Mouse (Mus musculus) left cerebral cortex, adult 8-10 months (tissue): ENCODE measurements at regions not wholly inside any gene's neighbourhood (a gene's known extent, or its start where the extent isn't known, plus 50 kb on each side); places are given as distances from the start of the nearest gene placed in this dataset.
"Not testable (repeated sequence)": the region's sequence is repeated elsewhere in the genome, so short reads cannot be mapped to it uniquely, and the experiment has no call there.

Source experiments
- DNase-seq, 2 experiments: peaks; one replicate each; pipeline ENCODE4 v3.0.0; 2022; ENCODE audit warnings: low spot score in 2 of 2

- no peak for DNase-seq
Measured at GRCm38 (mm10) chr2:71597956-71598355, 51.4 kb upstream of the Dlx2 start.

- DNase-seq = no peak
Measured at GRCm38 (mm10) chr2:71598368-71598767, 51.8 kb upstream of the Dlx2 start.

- DNase-seq = peak; percentile 52 to 64
Measured at GRCm38 (mm10) chr2:71598778-71599177, 52.2 kb upstream of the Dlx2 start.

GRCm38 (mm10) chr2:71600213-71600612, 53.7 kb upstream of the Dlx2 start:
- DNase-seq = no peak

GRCm38 (mm10) chr2:71600999-71601398, 54.4 kb upstream of the Dlx2 start:
- no peak for DNase-seq

GRCm38 (mm10) chr2:71603796-71604195, 57.2 kb upstream of the Dlx2 start:
- DNase-seq = not testable (repeated sequence)

- DNase-seq = no peak
Measured at GRCm38 (mm10) chr2:71605606-71606005, 59.1 kb upstream of the Dlx2 start.

- DNase-seq = no peak
Measured at GRCm38 (mm10) chr2:71607087-71607502, 60.5 kb upstream of the Dlx2 start.

- DNase-seq = no peak
Measured at GRCm38 (mm10) chr2:71613216-71613615, 66.7 kb upstream of the Dlx2 start.

- DNase-seq = no peak
Measured at GRCm38 (mm10) chr2:71616526-71616925, 70.0 kb upstream of the Dlx2 start.

- DNase-seq = no peak
Measured at GRCm38 (mm10) chr2:71621458-71621857, 74.9 kb upstream of the Dlx2 start.

GRCm38 (mm10) chr2:71622532-71623099, 76.1 kb upstream of the Dlx2 start:
- no peak for DNase-seq

GRCm38 (mm10) chr2:71623134-71623533, 76.6 kb upstream of the Dlx2 start:
- DNase-seq = no peak

- DNase-seq = peak in 1 of 2 experiments; percentile 77
Measured at GRCm38 (mm10) chr2:71625298-71625902, 78.8 kb upstream of the Dlx2 start.

- no peak for DNase-seq
Measured at GRCm38 (mm10) chr2:71626404-71626803, 79.8 kb upstream of the Dlx2 start.

- DNase-seq = peak in 1 of 2 experiments; percentile 39
Measured at GRCm38 (mm10) chr2:71627097-71627755, 80.7 kb upstream of the Dlx2 start.

- no peak for DNase-seq
Measured at GRCm38 (mm10) chr2:71628821-71629220, 82.3 kb upstream of the Dlx2 start.

- peak; percentile 47 to 50 for DNase-seq
Measured at GRCm38 (mm10) chr2:71629301-71630142, 83.0 kb upstream of the Dlx2 start.

GRCm38 (mm10) chr2:71630143-71630463, 83.5 kb upstream of the Dlx2 start:
- no peak for DNase-seq

GRCm38 (mm10) chr2:71633471-71633870, 86.9 kb upstream of the Dlx2 start:
- DNase-seq = no peak

- no peak for DNase-seq
Measured at GRCm38 (mm10) chr2:71634471-71634870, 87.9 kb upstream of the Dlx2 start.

- DNase-seq = no peak
Measured at GRCm38 (mm10) chr2:71636134-71636533, 89.6 kb upstream of the Dlx2 start.
